Mouse (Mus musculus): Measurements from ENCODE around the gene Tnfrsf12a.

GRCm38 (mm10) chr17:23722376-23723125, 45.3 kb upstream of the Tnfrsf12a start, which contains the start of gene 1520401A03Rik:
- TF ChIP-seq POLR2A (IDR thresholded peaks at IDR 0.05; ENCODE audit: control insufficient read depth, low read depth, low read length) (no peak), CTCF (IDR thresholded peaks at IDR 0.05; ENCODE audit: control insufficient read depth, insufficient read depth, insufficient replicate concordance, low read depth, low read length) (no peak)
